Mouse (Mus musculus): Measurements from ENCODE around the gene Dnase1. TPM values are rescaled to one million over a fixed set of nuclear protein-coding genes. Genes with fewer than 3 reads are reported as not detected.

The Dnase1 gene
- polyA plus RNA-seq (2017; shearing (Covaris generic)): 5.1 TPM

GRCm38 (mm10) chr16:4036807-4037206, at the start of gene Dnase1:
TSS of gene Dnase1 (plus strand) at chr16:4036942.

GRCm38 (mm10) chr16:4003489-4004398, 33.0 kb upstream of the Dnase1 start, which contains the start of gene Slx4:
TSS of gene Slx4 (minus strand) at chr16:4003770.

DNA sequence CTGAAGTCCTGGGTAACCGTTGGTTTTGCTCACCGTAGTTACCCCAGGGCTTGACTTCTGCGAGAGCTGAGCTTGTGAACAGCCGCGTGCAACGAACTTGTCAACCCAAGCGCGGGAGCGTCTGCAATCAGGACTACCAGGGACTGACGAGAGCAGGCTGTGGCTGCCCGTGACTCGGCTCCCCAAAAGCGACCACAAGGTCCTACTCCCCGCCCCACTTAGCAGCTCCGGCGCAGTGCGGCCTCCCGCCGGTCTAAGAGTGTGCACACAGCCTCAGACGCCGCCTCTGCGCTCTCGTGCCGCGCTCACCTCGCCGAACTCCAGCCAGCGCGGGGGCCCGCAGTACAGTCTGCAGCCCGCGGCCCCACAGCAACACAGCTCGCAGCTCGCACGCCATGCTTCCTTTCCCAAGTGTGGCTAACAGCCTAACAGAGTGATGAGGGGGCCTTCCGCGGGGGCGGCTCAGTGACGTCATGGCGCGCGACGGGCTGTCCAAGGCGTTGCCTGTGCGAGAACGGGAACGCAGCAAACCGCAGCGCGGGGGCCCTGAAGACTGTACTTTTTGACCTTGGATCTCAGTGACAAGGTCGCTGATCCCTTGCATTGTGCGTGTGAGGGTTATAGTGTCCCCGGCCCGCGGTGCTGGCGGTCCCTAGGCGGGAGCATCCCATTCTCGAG, 40.8 kb downstream of the Dnase1 start, which contains the start of gene Trap1:
TSS of gene Trap1 (minus strand) at position 444 of the 678 bp plus-strand sequence.

Other genes starting within 250 kb of the Dnase1 start
- 0.26 TPM for gene Olfr15, start 206.1 kb upstream of the Dnase1 start, polyA plus RNA-seq (2017; shearing (Covaris generic))
- not detected for gene Zfp174, start 189.7 kb upstream of the Dnase1 start, polyA plus RNA-seq (2017; shearing (Covaris generic))
- 78.3 TPM for gene Naa60, start 164.6 kb upstream of the Dnase1 start, polyA plus RNA-seq (2017; shearing (Covaris generic))
- gene Zfp597, start 152.4 kb upstream of the Dnase1 start, polyA plus RNA-seq (2017; shearing (Covaris generic)): 8.5 TPM
- not detected for gene Gm20695, start 152.3 kb upstream of the Dnase1 start, polyA plus RNA-seq (2017; shearing (Covaris generic))
- 8.0 TPM for gene 1700037C18Rik, start 128.3 kb upstream of the Dnase1 start, polyA plus RNA-seq (2017; shearing (Covaris generic))
- gene Cluap1, start 128.1 kb upstream of the Dnase1 start, polyA plus RNA-seq (2017; shearing (Covaris generic)): 11.9 TPM
- gene Nlrc3, start 60.3 kb upstream of the Dnase1 start, polyA plus RNA-seq (2017; shearing (Covaris generic)): 35.6 TPM
- 21.7 TPM for gene Slx4, start 33.2 kb upstream of the Dnase1 start, polyA plus RNA-seq (2017; shearing (Covaris generic))
- gene Trap1, start 40.9 kb downstream of the Dnase1 start, polyA plus RNA-seq (2017; shearing (Covaris generic)): 60.4 TPM
- 21.3 TPM for gene Crebbp, start 177.1 kb downstream of the Dnase1 start, polyA plus RNA-seq (2017; shearing (Covaris generic))

All from effector memory CD4-positive, alpha-beta T cell, adult 7 months (primary cell).